Mouse (Mus musculus) thymus, adult 2 months (tissue): ENCODE results near the gene Dctn1.

Experiments used
- CTCF ChIP-seq: fragments of 200-500 bp; IDR thresholded peaks from 2 replicates; pipeline ENCODE4 v1.5.1; 2012; ENCODE audit warnings: mild to moderate bottlenecking, control low read depth, low read length, moderate library complexity, borderline replicate concordance; ENCODE audit not compliant: control insufficient read depth, poor library complexity, insufficient read depth; ENCODE audit errors: extremely low read depth
- POLR2A ChIP-seq: fragments of 200-500 bp; IDR thresholded peaks from 2 replicates; pipeline ENCODE4 v1.6.1; 2012; ENCODE audit warnings: mild to moderate bottlenecking, low read length, control low read depth, moderate library complexity; ENCODE audit not compliant: control insufficient read depth, poor library complexity, insufficient read depth; ENCODE audit errors: extremely low read depth

DNA sequence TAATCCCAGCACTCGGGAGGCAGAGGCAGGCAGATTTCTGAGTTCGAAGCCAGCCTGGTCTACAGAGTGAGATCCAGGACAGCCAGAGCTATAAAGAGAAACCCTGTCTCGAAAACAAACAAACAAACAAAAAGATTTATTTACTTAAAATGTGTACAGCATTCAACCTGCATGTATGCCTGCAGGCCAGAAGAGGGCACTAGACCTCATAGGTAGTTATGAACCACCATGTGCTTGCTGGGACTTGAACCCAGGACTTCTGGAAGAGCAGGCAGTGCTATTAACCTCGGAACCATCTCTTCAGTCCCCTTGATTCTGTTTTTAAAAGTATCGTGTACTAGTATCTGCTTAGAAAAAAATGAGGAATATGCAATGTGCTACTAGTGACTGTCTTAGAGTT is 38.3 kb upstream of the Dctn1 start:
- no peak for TF ChIP-seq POLR2A
- TF ChIP-seq CTCF, result no peak
